Mouse (Mus musculus): ENCODE measurements around the gene Vsig2. TPM values are rescaled to one million over a fixed set of nuclear protein-coding genes. Genes with fewer than 3 reads are reported as not detected.

The Vsig2 gene
- polyA plus RNA-seq, 1 experiment from 2014 or later: 1.3 TPM

GRCm38 (mm10) chr9:37567892-37568604 is 29.0 kb downstream of the Vsig2 start:
- DNase-seq (peak; percentile 45), ATAC-seq (peak; percentile 60)
- peak overlapping the region; percentile 61 for H3K4me2 ChIP-seq (ENCODE audit: low read depth, low read length)
- WGBS (ENCODE audit: insufficient replicate concordance): 23% methylated on average over 15 of the region's 15 CpGs
- H3K4me1 ChIP-seq (ENCODE audit: insufficient read depth): peaks cover 34% of the 10 kb centered on the region
- no peak overlapping the region for H3K9ac ChIP-seq (replicated peaks)
- no peak overlapping the region for H3K27ac ChIP-seq (ENCODE audit: low read depth)
- no peak for TF ChIP-seq CTCF (IDR thresholded peaks at IDR 0.05; ENCODE audit: low read depth)
- no peak for TF ChIP-seq EP300 (IDR thresholded peaks at IDR 0.05; ENCODE audit: low read depth)
- no peak overlapping the region for H3K4me3 ChIP-seq (ENCODE audit: low read depth, low read length)
- no peaks in the 10 kb centered on the region for H3K27me3 ChIP-seq (ENCODE audit: insufficient read depth, low read length)
- H3K9me3 ChIP-seq (ENCODE audit: low read length): no peaks in the 10 kb centered on the region
- H3K36me3 ChIP-seq (replicated peaks; ENCODE audit: insufficient read depth, low read length): no peaks in the 10 kb centered on the region

- peak; percentile 13; the same call in 1 of the 2 replicates for ATAC-seq
- WGBS (ENCODE audit: insufficient replicate concordance): 36% methylated on average over 4 of the region's 4 CpGs
- Histone ChIP-seq H3K36me3 (replicated peaks; ENCODE audit: insufficient read depth, low read length) (no peaks in the 10 kb centered on the region), H3K9ac (replicated peaks) (no peak overlapping the region), H3K4me2 (ENCODE audit: low read depth, low read length) (peak overlapping the region; percentile 61), H3K9me3 (ENCODE audit: low read length) (no peaks in the 10 kb centered on the region), H3K4me1 (ENCODE audit: insufficient read depth) (peaks cover 34% of the 10 kb centered on the region), H3K27ac (ENCODE audit: low read depth) (no peak overlapping the region), H3K4me3 (ENCODE audit: low read depth, low read length) (no peak overlapping the region), H3K27me3 (ENCODE audit: insufficient read depth, low read length) (no peaks in the 10 kb centered on the region)
- no peak for DNase-seq
- TF ChIP-seq EP300 (IDR thresholded peaks at IDR 0.05; ENCODE audit: low read depth) (no peak), CTCF (IDR thresholded peaks at IDR 0.05; ENCODE audit: low read depth) (no peak)
Measured at GRCm38 (mm10) chr9:37568605-37569214, 29.7 kb downstream of the Vsig2 start.

- H3K4me1 ChIP-seq (ENCODE audit: insufficient read depth): peaks cover 31% of the 10 kb centered on the region
- H3K27me3 ChIP-seq (ENCODE audit: insufficient read depth, low read length): no peaks in the 10 kb centered on the region
- TF ChIP-seq EP300 (IDR thresholded peaks at IDR 0.05; ENCODE audit: low read depth) (peak; percentile 15; the same call in 1 of the 2 replicates), CTCF (IDR thresholded peaks at IDR 0.05; ENCODE audit: low read depth) (no peak)
- H3K9me3 ChIP-seq (ENCODE audit: low read length): no peaks in the 10 kb centered on the region
- no peak overlapping the region for H3K4me2 ChIP-seq (ENCODE audit: low read depth, low read length)
- H3K27ac ChIP-seq (ENCODE audit: low read depth): no peak overlapping the region
- no peaks in the 10 kb centered on the region for H3K36me3 ChIP-seq (replicated peaks; ENCODE audit: insufficient read depth, low read length)
- no peak for ATAC-seq
- no peak overlapping the region for H3K9ac ChIP-seq (replicated peaks)
- WGBS (ENCODE audit: insufficient replicate concordance): 46% methylated on average over 2 of the region's 2 CpGs
- no peak for DNase-seq
- H3K4me3 ChIP-seq (ENCODE audit: low read depth, low read length): no peak overlapping the region
Measured at GRCm38 (mm10) chr9:37569231-37569835, 30.3 kb downstream of the Vsig2 start.

- Histone ChIP-seq H3K4me2 (ENCODE audit: low read depth, low read length) (no peak overlapping the region), H3K9me3 (ENCODE audit: low read length) (no peaks in the 10 kb centered on the region), H3K4me3 (ENCODE audit: low read depth, low read length) (no peak overlapping the region), H3K36me3 (replicated peaks; ENCODE audit: insufficient read depth, low read length) (no peaks in the 10 kb centered on the region), H3K27me3 (ENCODE audit: insufficient read depth, low read length) (no peaks in the 10 kb centered on the region), H3K9ac (replicated peaks) (no peak overlapping the region), H3K27ac (ENCODE audit: low read depth) (no peak overlapping the region), H3K4me1 (ENCODE audit: insufficient read depth) (peaks cover 36% of the 10 kb centered on the region)
- no peak for ATAC-seq
- WGBS (ENCODE audit: insufficient replicate concordance): 34% methylated on average over 3 of the region's 3 CpGs
- TF ChIP-seq CTCF (IDR thresholded peaks at IDR 0.05; ENCODE audit: low read depth) (no peak), EP300 (IDR thresholded peaks at IDR 0.05; ENCODE audit: low read depth) (peak; percentile 44)
- no peak for DNase-seq
Measured at GRCm38 (mm10) chr9:37572204-37572876, 33.3 kb downstream of the Vsig2 start.

GRCm38 (mm10) chr9:37576436-37576930 is 37.4 kb downstream of the Vsig2 start:
- Histone ChIP-seq H3K27me3 (ENCODE audit: insufficient read depth, low read length) (no peaks in the 10 kb centered on the region), H3K27ac (ENCODE audit: low read depth) (no peak overlapping the region), H3K4me3 (ENCODE audit: low read depth, low read length) (no peak overlapping the region), H3K4me2 (ENCODE audit: low read depth, low read length) (peak overlapping the region; percentile 32; the same call in 1 of the 2 replicates), H3K36me3 (replicated peaks; ENCODE audit: insufficient read depth, low read length) (no peaks in the 10 kb centered on the region), H3K4me1 (ENCODE audit: insufficient read depth) (0 out of 2 replicates have a peak, but pooled peaks cover 10% of the 10 kb centered on the region), H3K9ac (replicated peaks) (no peak overlapping the region; the same call in 1 of the 2 replicates), H3K9me3 (ENCODE audit: low read length) (no peaks in the 10 kb centered on the region)
- ATAC-seq (peak; percentile 43), DNase-seq (peak; percentile 58)
- TF ChIP-seq CTCF (IDR thresholded peaks at IDR 0.05; ENCODE audit: low read depth) (peak; percentile 16; the same call in 1 of the 2 replicates), EP300 (IDR thresholded peaks at IDR 0.05; ENCODE audit: low read depth) (no peak)
- 20% methylated on average over 14 of the region's 14 CpGs for WGBS (ENCODE audit: insufficient replicate concordance)
